Mouse (Mus musculus) intestine, embryonic 16.5 days (tissue): ENCODE measurements around the gene Rnase2a. TPM values are rescaled to one million over a fixed set of nuclear protein-coding genes. Genes with fewer than 3 reads are reported as not detected.
"Not testable (repeated sequence)": the region's sequence is repeated elsewhere in the genome, so short reads cannot be mapped to it uniquely, and the experiment has no call there.

ENCODE experiments used
- ATAC-seq: fragments of 200-750 bp; cut with Nextera tagmentation; 2 replicates; pipeline ENCODE4 v1.8.0; 2017; ENCODE audit warnings: moderate TSS enrichment, moderate library complexity
- H3K27ac ChIP-seq: fragments of 300-500 bp; sonication (generic); 2 replicates; pipeline ENCODE4 v1.5.1; 2014; ENCODE audit warnings: mild to moderate bottlenecking, low read length
- H3K27me3 ChIP-seq: fragments of 300-500 bp; sonication (generic); replicated peaks from 2 replicates; pipeline ENCODE4 v1.6.1; 2014; ENCODE audit warnings: low read length, control low read depth, mixed read lengths; ENCODE audit not compliant: control insufficient read depth, insufficient read depth
- H3K36me3 ChIP-seq: fragments of 300-500 bp; sonication (generic); 2 replicates; pipeline ENCODE4 v1.6.1; 2014; ENCODE audit warnings: low read length, control low read depth; ENCODE audit not compliant: control insufficient read depth, insufficient read depth
- H3K4me1 ChIP-seq: fragments of 300-500 bp; sonication (generic); 2 replicates; pipeline ENCODE4 v1.6.1; 2014; ENCODE audit warnings: low read length, control low read depth, mixed read lengths; ENCODE audit not compliant: control insufficient read depth, insufficient read depth
- H3K4me2 ChIP-seq: fragments of 300-500 bp; sonication (generic); 2 replicates; pipeline ENCODE4 v1.6.1; 2014; ENCODE audit warnings: low read depth, low read length, control low read depth
- H3K4me3 ChIP-seq: fragments of 300-500 bp; sonication (generic); 2 replicates; pipeline ENCODE4 v1.5.1; 2014; ENCODE audit warnings: mild to moderate bottlenecking, low read length
- H3K9ac ChIP-seq: fragments of 300-500 bp; sonication (generic); 2 replicates; pipeline ENCODE4 v1.6.1; 2014; ENCODE audit warnings: low read depth, low read length
- H3K9me3 ChIP-seq: fragments of 300-500 bp; sonication (generic); 2 replicates; pipeline ENCODE4 v1.6.1; 2016; ENCODE audit warnings: low read length, control low read depth; ENCODE audit not compliant: control insufficient read depth
- WGBS: fragments of 180-500 bp; shearing (Covaris S2); extraction: QIAGEN DNeasy Blood & Tissue Kit; methylation state at CpG from one replicate; pipeline ENCODE4 v1.1.7; 2014; 5-methylcytosine and 5-hydroxymethylcytosine counted together
- polyA plus RNA-seq: library from polyadenylated mRNA; unstranded; fragments of >200 nt; fragmentation: Nextera tagmentation; extraction: Ambion mirVana; gene quantifications from 2 replicates; pipeline ENCODE4 v1.2.1, GENCODE M21; 2015

Rnase2a gene
- polyA plus RNA-seq, result not detected in 2 replicates

DNA sequence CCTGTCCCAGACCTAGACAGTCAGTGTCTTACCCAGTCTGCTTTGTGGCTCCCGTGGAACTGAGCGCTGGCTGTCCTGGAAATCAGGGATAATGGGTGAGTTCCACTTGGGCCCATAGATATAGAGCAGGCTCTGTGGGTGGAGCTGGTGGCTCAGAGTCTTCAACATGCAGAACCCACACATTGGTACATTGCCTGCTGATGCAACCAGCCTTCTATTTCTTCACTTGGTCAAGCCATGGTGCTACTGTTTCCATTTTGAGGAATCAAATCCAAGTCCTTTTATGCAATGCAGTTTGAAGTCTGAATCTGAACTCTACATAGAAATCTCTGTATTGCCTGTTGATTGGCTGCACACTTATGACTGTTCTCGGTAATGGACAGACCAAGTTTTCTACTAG lies at the start of gene Rnase2a:
TSS of gene Rnase2a (minus strand) at position 72 of the 400 bp plus-strand sequence.
- H3K4me1 ChIP-seq, result no peaks in the 10 kb centered on the region
- H3K4me3 ChIP-seq, result no peak within 1 kb of the TSS
- no peaks in the 10 kb centered on the region for H3K9me3 ChIP-seq
- H3K36me3 ChIP-seq, result no peaks in the 10 kb centered on the region
- ATAC-seq, result no peak
- H3K27ac ChIP-seq, result no peak within 1 kb of the TSS
- no peak within 1 kb of the TSS for H3K9ac ChIP-seq
- WGBS, result 96% methylated on average over 3 of the region's 3 CpGs
- H3K27me3 ChIP-seq, result no peaks in the 10 kb centered on the region
- H3K4me2 ChIP-seq, result no peak within 1 kb of the TSS

DNA sequence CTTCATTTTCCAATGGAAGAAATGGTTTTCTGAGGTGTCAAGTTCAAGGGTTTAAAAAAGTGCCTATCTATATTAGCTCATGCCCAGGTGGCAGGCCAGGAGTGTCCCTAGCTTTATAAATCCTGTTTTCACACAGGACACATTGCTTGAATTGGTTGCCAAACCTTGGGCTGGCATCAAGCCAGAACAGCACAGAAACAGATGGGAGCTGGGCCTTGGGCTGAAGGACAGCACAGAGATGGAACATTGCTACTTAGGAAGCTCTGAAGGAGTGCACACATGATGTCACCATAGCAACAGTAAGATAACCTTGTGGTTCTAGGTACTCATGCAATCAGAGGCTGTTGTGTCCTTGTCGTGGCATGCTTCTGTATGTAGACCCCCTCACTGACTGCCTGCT lies 35.6 kb upstream of the Rnase2a start:
- Histone ChIP-seq H3K4me2 (no peak overlapping the region), H3K27ac (no peak overlapping the region), H3K4me1 (no peaks in the 10 kb centered on the region), H3K9me3 (no peaks in the 10 kb centered on the region), H3K9ac (no peak overlapping the region), H3K4me3 (no peak overlapping the region), H3K36me3 (no peaks in the 10 kb centered on the region), H3K27me3 (no peaks in the 10 kb centered on the region)
- 70% methylated on average over 1 of the region's 1 CpGs for WGBS
- no peak for ATAC-seq

DNA sequence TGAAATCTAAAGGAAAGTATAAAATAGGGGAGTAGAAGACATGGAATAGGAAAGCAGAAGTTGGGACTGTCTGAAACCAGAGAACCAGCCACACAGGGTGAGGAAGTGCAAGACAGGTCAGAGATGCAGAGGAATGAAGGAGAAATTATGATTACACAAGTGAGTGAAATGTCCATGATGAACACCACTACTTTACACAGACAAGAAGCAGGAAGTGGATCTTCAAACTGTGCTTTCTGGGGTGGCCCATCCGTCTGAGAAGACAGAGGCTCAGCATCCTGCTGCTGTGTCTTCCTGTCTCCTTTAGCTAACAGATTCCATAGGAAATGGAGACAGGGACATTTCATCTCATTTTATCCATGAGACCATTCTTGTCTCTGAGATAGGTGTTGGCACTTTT lies 22.6 kb upstream of the Rnase2a start:
- H3K36me3 ChIP-seq, H3K27ac ChIP-seq, H3K4me3 ChIP-seq, H3K27me3 ChIP-seq, H3K9ac ChIP-seq, ATAC-seq, H3K4me2 ChIP-seq, H3K9me3 ChIP-seq, H3K4me1 ChIP-seq: not testable (repeated sequence)
- WGBS, result 32% methylated on average over 1 of the region's 1 CpGs

DNA sequence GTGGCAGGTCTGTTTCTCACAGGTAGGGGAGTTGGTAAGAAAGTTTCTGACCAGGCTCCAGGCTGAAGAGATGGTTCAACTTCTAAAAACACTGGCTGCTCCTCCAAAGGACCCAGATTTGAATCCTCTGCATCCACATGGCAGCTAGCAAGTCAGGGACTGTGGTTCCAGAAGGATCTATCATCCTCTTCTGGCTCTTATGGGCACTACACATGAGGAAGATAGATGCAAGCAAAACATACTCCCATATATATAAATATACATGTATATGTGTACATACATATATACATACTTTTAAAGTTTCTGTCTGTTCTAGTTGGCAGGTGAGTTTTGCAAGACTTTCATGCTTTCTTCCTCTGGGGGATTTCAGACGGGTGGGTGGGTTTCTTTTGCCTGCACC lies 12.8 kb upstream of the Rnase2a start:
- Histone ChIP-seq H3K4me2 (no peak overlapping the region), H3K4me1 (no peaks in the 10 kb centered on the region), H3K4me3 (no peak overlapping the region), H3K9me3 (no peaks in the 10 kb centered on the region), H3K36me3 (no peaks in the 10 kb centered on the region), H3K9ac (no peak overlapping the region), H3K27ac (no peak overlapping the region), H3K27me3 (no peaks in the 10 kb centered on the region)
- WGBS, result 78% methylated on average over 1 of the region's 1 CpGs
- no peak for ATAC-seq

DNA sequence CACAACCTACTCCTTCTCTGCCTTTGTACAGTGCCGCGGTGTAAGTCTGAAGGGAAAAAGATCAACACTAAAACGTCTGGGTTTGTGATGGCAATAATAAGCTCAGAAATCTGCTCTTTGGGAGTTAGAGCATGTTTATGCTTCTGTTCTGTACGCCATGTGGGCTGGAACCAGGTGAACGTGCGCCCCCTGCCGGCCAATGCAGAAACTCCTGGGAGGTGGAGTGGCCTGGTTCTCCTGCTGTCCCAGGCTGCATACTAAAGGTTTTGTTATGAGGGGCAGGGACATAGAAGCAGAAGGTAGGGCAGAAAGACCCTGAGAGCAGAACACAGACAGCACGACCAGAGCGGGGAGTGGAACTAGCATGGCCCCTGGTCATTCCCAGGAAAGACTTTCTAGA lies 10.2 kb upstream of the Rnase2a start:
- Histone ChIP-seq H3K36me3 (no peaks in the 10 kb centered on the region), H3K27me3 (no peaks in the 10 kb centered on the region), H3K4me1 (no peaks in the 10 kb centered on the region), H3K4me3 (no peak overlapping the region; the same call in 1 of the 2 replicates), H3K27ac (no peak overlapping the region), H3K4me2 (peak overlapping the region; percentile 37; the same call in 1 of the 2 replicates), H3K9me3 (no peaks in the 10 kb centered on the region), H3K9ac (peak overlapping the region; percentile 40; the same call in 1 of the 2 replicates)
- peak; percentile 92 for ATAC-seq
- 6% methylated on average over 9 of the region's 9 CpGs for WGBS

DNA sequence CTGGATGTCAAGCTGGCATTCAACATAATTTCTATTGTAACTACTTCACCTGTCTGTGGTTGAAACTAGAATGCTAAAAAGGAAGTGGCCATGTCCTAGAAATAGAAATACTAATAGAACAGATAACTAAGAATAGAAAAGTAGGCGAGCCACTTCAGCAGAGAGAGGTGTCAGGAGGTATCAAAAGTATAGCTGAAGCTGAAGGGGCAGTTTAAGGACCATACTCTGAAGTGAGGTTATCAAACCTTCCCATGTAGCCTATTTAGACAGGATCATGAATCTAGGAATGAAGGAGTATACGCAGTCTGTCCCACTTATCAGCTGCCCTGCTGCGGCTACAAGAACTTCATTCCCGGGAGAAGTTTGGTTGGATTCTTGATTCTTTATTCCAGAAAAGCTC lies 9.8 kb upstream of the Rnase2a start:
- Histone ChIP-seq H3K4me2 (peak overlapping the region; percentile 37; the same call in 1 of the 2 replicates), H3K4me1 (no peaks in the 10 kb centered on the region), H3K9me3 (no peaks in the 10 kb centered on the region), H3K9ac (peak overlapping the region; percentile 40; the same call in 1 of the 2 replicates), H3K27ac (no peak overlapping the region), H3K36me3 (no peaks in the 10 kb centered on the region), H3K4me3 (no peak overlapping the region; the same call in 1 of the 2 replicates), H3K27me3 (no peaks in the 10 kb centered on the region)
- ATAC-seq, result 0 out of 2 replicates have a peak, but pooled peaks have one; percentile 18
- 40% methylated on average over 4 of the region's 4 CpGs for WGBS

DNA sequence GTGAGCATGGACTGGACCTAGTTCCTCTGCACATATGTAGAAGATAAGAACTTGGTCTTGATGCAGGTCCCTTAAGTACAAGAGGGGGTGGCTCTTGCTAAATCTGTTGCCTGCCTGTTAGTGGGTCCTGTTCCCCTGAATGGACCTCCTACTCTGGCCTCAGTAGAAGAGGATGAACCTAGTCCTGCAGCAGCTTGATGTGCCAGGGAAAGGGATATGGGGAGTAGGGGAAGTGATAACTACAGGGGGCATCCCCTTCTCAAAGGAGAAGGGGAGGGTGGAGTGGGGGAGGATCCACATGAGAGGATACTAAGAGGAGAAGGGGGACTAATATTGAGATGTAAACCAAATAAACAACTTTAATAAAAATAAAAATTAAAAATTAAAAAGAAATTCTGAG lies 6.5 kb upstream of the Rnase2a start:
- no peaks in the 10 kb centered on the region for H3K9me3 ChIP-seq
- no peaks in the 10 kb centered on the region for H3K27me3 ChIP-seq
- H3K4me1 ChIP-seq, result no peaks in the 10 kb centered on the region
- H3K27ac ChIP-seq, result no peak overlapping the region
- H3K4me2 ChIP-seq, result no peak overlapping the region
- H3K36me3 ChIP-seq, result no peaks in the 10 kb centered on the region
- no peak overlapping the region for H3K9ac ChIP-seq
- ATAC-seq, result no peak
- no peak overlapping the region for H3K4me3 ChIP-seq

DNA sequence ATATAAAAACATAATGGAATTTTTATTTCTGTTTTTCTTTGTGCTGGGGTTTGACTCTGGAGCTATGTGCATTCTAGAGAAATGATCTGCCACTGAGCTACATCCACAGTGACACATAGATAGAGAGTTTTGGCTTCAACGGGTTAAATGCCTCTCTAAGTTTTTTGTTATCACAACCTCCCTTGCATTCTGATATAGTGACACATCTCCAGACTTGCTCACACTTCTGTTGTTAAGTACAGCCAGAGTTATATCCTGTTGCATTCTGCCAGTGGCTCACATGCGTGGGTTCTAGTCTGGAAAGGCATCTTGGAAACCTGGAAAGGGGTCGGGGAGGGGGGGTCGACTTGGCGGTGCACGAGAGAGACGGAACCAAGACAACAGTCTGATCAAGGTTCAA lies 3.8 kb upstream of the Rnase2a start:
- ATAC-seq, result no peak
- Histone ChIP-seq H3K27me3 (no peaks in the 10 kb centered on the region), H3K4me3 (no peak overlapping the region), H3K9me3 (no peaks in the 10 kb centered on the region), H3K4me2 (no peak overlapping the region), H3K36me3 (no peaks in the 10 kb centered on the region), H3K27ac (no peak overlapping the region), H3K9ac (no peak overlapping the region), H3K4me1 (no peaks in the 10 kb centered on the region)
- WGBS, result 87% methylated on average over 7 of the region's 7 CpGs

DNA sequence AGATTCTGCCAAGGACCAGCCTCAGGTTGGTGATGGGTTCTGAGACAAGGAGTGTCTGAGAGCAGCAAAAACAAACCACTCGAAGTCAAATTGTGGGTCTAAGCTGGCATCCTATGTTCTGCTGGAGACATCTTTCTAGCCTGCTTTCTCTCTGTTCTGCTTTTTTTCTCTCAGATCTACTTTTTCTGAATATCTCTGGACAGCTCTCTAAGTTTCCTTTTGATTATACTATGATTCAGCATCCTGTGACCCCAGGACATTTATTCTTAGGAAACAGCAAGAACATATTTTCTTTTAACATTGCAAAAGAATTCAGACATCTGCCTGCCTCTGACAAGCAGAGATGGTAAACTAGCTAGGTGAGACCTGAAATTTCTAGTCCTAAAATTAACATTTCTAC lies 2.3 kb downstream of the Rnase2a start:
- H3K4me2 ChIP-seq, result no peak overlapping the region
- no peak overlapping the region for H3K9ac ChIP-seq
- WGBS, result 95% methylated on average over 1 of the region's 1 CpGs
- H3K4me1 ChIP-seq, result no peaks in the 10 kb centered on the region
- H3K4me3 ChIP-seq, result no peak overlapping the region
- no peak for ATAC-seq
- H3K36me3 ChIP-seq, result no peaks in the 10 kb centered on the region
- no peaks in the 10 kb centered on the region for H3K9me3 ChIP-seq
- H3K27me3 ChIP-seq, result no peaks in the 10 kb centered on the region
- no peak overlapping the region for H3K27ac ChIP-seq

DNA sequence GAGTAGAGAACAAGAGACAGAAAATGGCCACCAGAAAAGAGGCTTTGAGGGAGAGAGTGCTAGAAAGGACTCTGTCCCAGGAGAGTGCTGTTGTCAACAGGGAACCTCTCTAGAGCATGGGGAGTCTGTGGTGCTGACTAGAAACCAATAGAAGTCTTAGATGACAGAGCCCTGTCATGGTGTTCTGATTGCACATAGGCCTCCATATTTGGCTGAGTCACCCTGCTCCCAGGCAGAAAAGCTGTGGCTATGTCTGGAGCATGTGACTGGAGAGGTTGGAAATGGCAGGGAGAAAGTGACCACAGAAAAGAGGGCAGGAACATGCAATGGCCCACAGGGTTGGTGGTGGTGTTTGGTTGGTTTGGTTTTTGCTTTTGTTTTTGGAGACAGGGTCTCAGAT lies 3.7 kb downstream of the Rnase2a start:
- not testable (repeated sequence) for H3K36me3 ChIP-seq, H3K27me3 ChIP-seq, H3K9ac ChIP-seq, H3K4me3 ChIP-seq, H3K9me3 ChIP-seq, H3K4me2 ChIP-seq, ATAC-seq, H3K27ac ChIP-seq, H3K4me1 ChIP-seq
